Mouse (Mus musculus) olfactory bulb, adult 2 months (tissue): ENCODE results near the gene Pdcd11.

Experiments used
- CTCF ChIP-seq: fragments of 200-500 bp; IDR thresholded peaks from 2 replicates; pipeline ENCODE4 v1.5.1; 2012; ENCODE audit warnings: low read depth, mild to moderate bottlenecking, low read length, moderate library complexity; ENCODE audit not compliant: insufficient read depth
- POLR2A ChIP-seq: fragments of 200-500 bp; IDR thresholded peaks from 2 replicates; pipeline ENCODE4 v1.6.1; 2012; ENCODE audit warnings: mild to moderate bottlenecking, low read depth, low read length, moderate library complexity; ENCODE audit not compliant: insufficient read depth

DNA sequence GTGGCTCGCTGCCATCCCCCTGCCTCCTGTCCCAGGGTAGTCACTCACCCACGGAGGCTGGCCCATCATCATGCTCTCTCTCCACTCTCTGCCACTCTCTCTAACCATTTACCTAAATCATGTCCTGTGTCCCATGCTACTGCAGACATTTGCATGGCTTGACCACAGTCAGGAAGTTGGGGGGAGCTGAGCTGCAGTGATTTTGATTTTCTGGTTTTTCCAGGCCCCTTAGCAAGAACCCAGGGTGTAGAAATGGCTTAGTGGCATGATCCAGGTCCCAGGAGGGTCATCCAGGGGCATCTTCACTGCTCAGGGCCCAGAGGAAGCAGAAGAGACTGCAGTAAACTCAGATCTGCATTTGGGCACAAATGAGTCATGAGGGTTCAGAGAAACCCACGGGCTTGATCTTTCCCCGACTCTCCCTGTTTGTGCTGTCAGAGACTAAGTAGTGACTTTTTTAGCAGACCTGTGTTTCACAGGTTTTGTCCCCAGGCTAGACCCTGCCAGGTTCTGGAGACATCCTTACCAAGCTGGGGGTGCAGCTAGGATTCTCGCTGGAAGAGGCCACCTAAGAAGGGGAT, 57.8 kb downstream of the Pdcd11 start:
- no peak for TF ChIP-seq POLR2A
- TF ChIP-seq CTCF: no peak
